Mouse (Mus musculus): ENCODE data around the gene Rbpj. TPM values are rescaled to one million over a fixed set of nuclear protein-coding genes. Genes with fewer than 3 reads are reported as not detected.
"Not testable (repeated sequence)": the region's sequence is repeated elsewhere in the genome, so short reads cannot be mapped to it uniquely, and the experiment has no call there.

Gene Rbpj
- total RNA-seq, 1 experiment from 2014 or later: 31.4 TPM

GRCm38 (mm10) chr5:53671507-53671906, 205.6 kb downstream of the Rbpj start:
- no peak for DNase-seq

- DNase-seq: peak; percentile 76
Measured at GRCm38 (mm10) chr5:53672352-53672751, 206.4 kb downstream of the Rbpj start.

GRCm38 (mm10) chr5:53673493-53674150, 207.7 kb downstream of the Rbpj start:
- DNase-seq: not testable (repeated sequence)

- no peak for DNase-seq
Measured at GRCm38 (mm10) chr5:53676671-53677070, 210.7 kb downstream of the Rbpj start.

- no peak for DNase-seq
Measured at GRCm38 (mm10) chr5:53678036-53678767, 212.2 kb downstream of the Rbpj start.

GRCm38 (mm10) chr5:53679651-53680050, 213.7 kb downstream of the Rbpj start:
- DNase-seq: no peak

GRCm38 (mm10) chr5:53683916-53684315, 218.0 kb downstream of the Rbpj start:
- no peak for DNase-seq

GRCm38 (mm10) chr5:53684417-53684816, 218.5 kb downstream of the Rbpj start:
- no peak for DNase-seq

- DNase-seq: no peak
Measured at GRCm38 (mm10) chr5:53685623-53686022, 219.7 kb downstream of the Rbpj start.

GRCm38 (mm10) chr5:53686379-53686778, 220.4 kb downstream of the Rbpj start:
- peak; percentile 62 for DNase-seq

- no peak for DNase-seq
Measured at GRCm38 (mm10) chr5:53688326-53688725, 222.4 kb downstream of the Rbpj start.

- DNase-seq: no peak
Measured at GRCm38 (mm10) chr5:53691577-53691976, 225.6 kb downstream of the Rbpj start.

GRCm38 (mm10) chr5:53692100-53692499, 226.1 kb downstream of the Rbpj start:
- DNase-seq: no peak

GRCm38 (mm10) chr5:53692662-53693061, 226.7 kb downstream of the Rbpj start:
- no peak for DNase-seq

- DNase-seq: no peak
Measured at GRCm38 (mm10) chr5:53696701-53697100, 230.7 kb downstream of the Rbpj start.

- DNase-seq: no peak
Measured at GRCm38 (mm10) chr5:53697794-53698193, 231.8 kb downstream of the Rbpj start.

GRCm38 (mm10) chr5:53702686-53703085, 236.7 kb downstream of the Rbpj start:
- no peak for DNase-seq

Other genes with a start within 250 kb of the Rbpj start
- 63.7 and 65.9 TPM in 2 replicates for gene Smim20, start 199.1 kb upstream of the Rbpj start, total RNA-seq (2021)
- 0.56 and 0.68 TPM in 2 replicates for gene Cckar, start 241.6 kb downstream of the Rbpj start, total RNA-seq (2021)